Mouse (Mus musculus) liver, embryonic 15.5 days (tissue): ENCODE data around the gene Cnksr3. TPM values are rescaled to one million over a fixed set of nuclear protein-coding genes. Genes with fewer than 3 reads are reported as not detected.

Source experiments
- ATAC-seq: fragments of 200-750 bp; cut with Nextera tagmentation; 2 replicates; pipeline ENCODE4 v1.8.0; 2017; ENCODE audit warnings: moderate number of reproducible peaks, mild to moderate bottlenecking, moderate library complexity; ENCODE audit not compliant: insufficient read depth
- H3K27ac ChIP-seq: fragments of 300-500 bp; sonication (generic); replicated peaks from 2 replicates; pipeline ENCODE4 v1.5.1; 2015; ENCODE audit warnings: mild to moderate bottlenecking, inconsistent platforms
- H3K27me3 ChIP-seq: fragments of 300-500 bp; sonication (generic); 2 replicates; pipeline ENCODE4 v1.6.1; 2015; ENCODE audit warnings: mild to moderate bottlenecking, inconsistent platforms
- H3K36me3 ChIP-seq: fragments of 300-500 bp; sonication (generic); replicated peaks from 2 replicates; pipeline ENCODE4 v1.6.1; 2015; ENCODE audit warnings: moderate library complexity, mild to moderate bottlenecking, inconsistent platforms
- H3K4me1 ChIP-seq: fragments of 300-500 bp; sonication (generic); replicated peaks from 2 replicates; pipeline ENCODE4 v1.6.1; 2015; ENCODE audit warnings: inconsistent platforms
- H3K4me2 ChIP-seq: fragments of 300-500 bp; sonication (generic); 2 replicates; pipeline ENCODE4 v1.6.1; 2015; ENCODE audit warnings: moderate library complexity, mild to moderate bottlenecking, inconsistent platforms
- H3K4me3 ChIP-seq: fragments of 300-500 bp; sonication (generic); replicated peaks from 2 replicates; pipeline ENCODE4 v1.5.1; 2015; ENCODE audit warnings: mild to moderate bottlenecking, inconsistent platforms
- H3K9ac ChIP-seq: fragments of 300-500 bp; sonication (generic); 2 replicates; pipeline ENCODE4 v1.6.1; 2015; ENCODE audit warnings: moderate library complexity, mild to moderate bottlenecking, inconsistent platforms
- H3K9me3 ChIP-seq: fragments of 300-500 bp; sonication (generic); replicated peaks from 2 replicates; pipeline ENCODE4 v1.6.1; 2016; ENCODE audit warnings: inconsistent platforms
- WGBS: fragments of 180-500 bp; shearing (Covaris S2); methylation state at CpG from one replicate; pipeline ENCODE4 v1.1.7; 2015; ENCODE audit warnings: mixed read lengths; ENCODE audit not compliant: insufficient replicate concordance; 5-methylcytosine and 5-hydroxymethylcytosine counted together
- polyA plus RNA-seq: library from polyadenylated mRNA; unstranded; fragments of >200 nt; fragmentation: Nextera tagmentation; extraction: Ambion mirVana; gene quantifications from 2 replicates; pipeline ENCODE4 v1.2.1, GENCODE M21; 2015

The Cnksr3 gene
- polyA plus RNA-seq, 1 experiment from 2014 or later: 3.5 TPM

DNA sequence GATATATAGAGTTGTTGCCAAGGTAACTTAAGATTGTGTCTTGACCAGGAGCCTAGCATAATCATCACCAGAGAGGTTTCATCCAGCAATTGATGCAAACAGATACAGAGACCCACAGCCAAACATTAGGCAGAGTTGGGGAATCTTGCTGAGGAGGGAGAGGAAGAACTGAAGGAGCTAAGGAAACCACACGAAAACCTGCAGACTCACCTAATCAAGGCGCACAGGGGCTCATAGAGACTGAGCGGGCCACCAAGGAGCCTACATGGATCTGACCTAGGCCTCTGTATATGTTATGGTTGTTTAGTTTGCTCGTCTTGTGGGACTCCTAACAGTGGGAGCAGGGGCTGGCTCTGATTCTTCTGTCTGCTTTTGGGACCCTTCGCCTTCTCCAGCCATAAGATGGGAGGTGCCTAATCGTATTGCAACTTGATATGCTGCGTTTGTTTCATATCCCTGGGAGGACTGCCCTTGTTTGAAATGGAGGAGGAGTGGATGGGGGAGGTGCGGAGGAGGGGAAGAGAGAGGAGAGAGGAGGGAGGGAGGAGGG, 135.3 kb downstream of the Cnksr3 start:
- Histone ChIP-seq H3K9ac (no peak overlapping the region), H3K4me3 (no peak overlapping the region), H3K4me1 (no peaks in the 10 kb centered on the region), H3K36me3 (no peaks in the 10 kb centered on the region), H3K27ac (no peak overlapping the region), H3K27me3 (no peaks in the 10 kb centered on the region), H3K9me3 (no peaks in the 10 kb centered on the region), H3K4me2 (no peak overlapping the region)
- 55% methylated on average over 7 of the region's 8 CpGs for WGBS
- no peak for ATAC-seq

GRCm38 (mm10) chr10:7076201-7076600, 135.8 kb downstream of the Cnksr3 start:
- no peaks in the 10 kb centered on the region for H3K27me3 ChIP-seq
- H3K4me1 ChIP-seq: no peaks in the 10 kb centered on the region
- no peaks in the 10 kb centered on the region for H3K36me3 ChIP-seq
- no peak overlapping the region for H3K4me2 ChIP-seq
- no peak overlapping the region for H3K9ac ChIP-seq
- no peak overlapping the region for H3K27ac ChIP-seq
- H3K9me3 ChIP-seq: no peaks in the 10 kb centered on the region
- H3K4me3 ChIP-seq: no peak overlapping the region
- ATAC-seq: no peak
- 11% methylated on average over 8 of the region's 8 CpGs for WGBS

DNA sequence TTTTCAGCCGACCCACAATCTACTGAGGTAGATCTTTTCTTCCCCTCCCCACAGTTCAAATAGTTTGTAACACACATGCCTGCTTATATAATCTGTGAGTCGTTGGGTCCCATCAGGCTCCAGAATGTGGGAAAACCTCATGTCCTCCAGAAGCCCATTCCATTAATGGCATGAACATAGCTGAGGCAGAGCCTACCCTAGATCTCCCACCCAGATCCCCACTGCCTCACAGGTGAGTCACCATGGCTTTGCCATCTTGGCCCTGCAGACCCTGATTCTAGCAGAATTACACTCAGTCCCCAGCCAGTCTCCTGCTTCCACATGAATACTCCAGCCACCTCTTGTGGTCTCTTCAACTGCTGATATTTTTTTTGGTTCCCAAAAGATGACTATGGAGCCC, 136.4 kb downstream of the Cnksr3 start:
- no peak overlapping the region for H3K4me3 ChIP-seq
- H3K9me3 ChIP-seq: no peaks in the 10 kb centered on the region
- H3K36me3 ChIP-seq: no peaks in the 10 kb centered on the region
- no peak overlapping the region for H3K4me2 ChIP-seq
- no peak overlapping the region for H3K9ac ChIP-seq
- H3K27me3 ChIP-seq: no peaks in the 10 kb centered on the region
- H3K4me1 ChIP-seq: no peaks in the 10 kb centered on the region
- 71% methylated on average over 2 of the region's 2 CpGs for WGBS
- ATAC-seq: no peak
- no peak overlapping the region for H3K27ac ChIP-seq

- WGBS: 48% methylated on average over 2 of the region's 2 CpGs
- ATAC-seq: no peak
- Histone ChIP-seq H3K27me3 (no peaks in the 10 kb centered on the region), H3K4me1 (no peaks in the 10 kb centered on the region), H3K36me3 (no peaks in the 10 kb centered on the region), H3K4me2 (no peak overlapping the region), H3K9me3 (no peaks in the 10 kb centered on the region), H3K4me3 (no peak overlapping the region), H3K27ac (no peak overlapping the region), H3K9ac (no peak overlapping the region)
Observed at GRCm38 (mm10) chr10:7074231-7074630, 137.8 kb downstream of the Cnksr3 start.

DNA sequence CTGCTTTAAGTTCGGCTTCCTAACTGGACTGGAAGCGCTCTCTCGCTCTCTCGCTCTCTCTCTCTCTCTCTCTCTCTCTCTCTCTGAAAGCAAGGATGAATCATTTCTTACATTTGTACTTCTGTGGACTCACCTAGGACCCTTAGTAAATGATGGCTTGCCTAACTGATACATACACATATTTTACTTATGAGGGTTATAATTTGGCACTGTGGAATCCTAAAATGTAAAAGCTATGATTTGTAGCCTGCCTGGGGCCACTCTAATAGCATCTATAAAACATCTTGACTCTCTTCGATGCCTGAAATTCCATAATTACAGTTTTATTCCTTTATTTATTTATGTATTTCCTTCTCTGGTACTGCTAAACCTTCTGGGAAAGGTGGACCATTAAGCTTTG, 141.1 kb downstream of the Cnksr3 start:
- Histone ChIP-seq H3K4me1 (no peaks in the 10 kb centered on the region), H3K36me3 (no peaks in the 10 kb centered on the region), H3K4me3 (no peak overlapping the region), H3K9ac (no peak overlapping the region), H3K27ac (no peak overlapping the region), H3K4me2 (no peak overlapping the region), H3K9me3 (no peaks in the 10 kb centered on the region), H3K27me3 (no peaks in the 10 kb centered on the region)
- no peak for ATAC-seq
- WGBS: 75% methylated on average over 5 of the region's 5 CpGs

- H3K9ac ChIP-seq: no peak overlapping the region
- no peaks in the 10 kb centered on the region for H3K9me3 ChIP-seq
- ATAC-seq: no peak
- no peak overlapping the region for H3K27ac ChIP-seq
- H3K36me3 ChIP-seq: no peaks in the 10 kb centered on the region
- no peaks in the 10 kb centered on the region for H3K27me3 ChIP-seq
- no peaks in the 10 kb centered on the region for H3K4me1 ChIP-seq
- no peak overlapping the region for H3K4me2 ChIP-seq
- 46% methylated on average over 8 of the region's 8 CpGs for WGBS
- no peak overlapping the region for H3K4me3 ChIP-seq
Observed at GRCm38 (mm10) chr10:7070100-7070835, 141.8 kb downstream of the Cnksr3 start.

GRCm38 (mm10) chr10:7069090-7069489, 142.9 kb downstream of the Cnksr3 start:
- Histone ChIP-seq H3K27me3 (no peaks in the 10 kb centered on the region), H3K9me3 (no peaks in the 10 kb centered on the region), H3K9ac (no peak overlapping the region), H3K4me2 (no peak overlapping the region), H3K4me1 (no peaks in the 10 kb centered on the region), H3K36me3 (no peaks in the 10 kb centered on the region), H3K27ac (no peak overlapping the region), H3K4me3 (no peak overlapping the region)
- no peak for ATAC-seq
- WGBS: 64% methylated on average over 2 of the region's 2 CpGs

Other genes starting within 250 kb of the Cnksr3 start
- 0.78 and 1.1 TPM in 2 replicates for gene Ipcef1, start 159.8 kb downstream of the Cnksr3 start, polyA plus RNA-seq